Mouse (Mus musculus): Measurements from ENCODE around the gene Bag3.

GRCm38 (mm10) chr7:128534984-128535491, 11.6 kb downstream of the Bag3 start:
- TF ChIP-seq E2F4 (IDR thresholded peaks at IDR 0.05; ENCODE audit: insufficient read depth) (no peak), POLR2A (IDR thresholded peaks at IDR 0.05; ENCODE audit: insufficient read length, low read depth) (no peak), TCF3 (IDR thresholded peaks at IDR 0.05; ENCODE audit: insufficient read length, low read depth) (no peak), POLR2AphosphoS2 (IDR thresholded peaks at IDR 0.05; ENCODE audit: insufficient read length, low read depth) (no peak)

Measured in myocyte (in vitro differentiated cells).